Mouse (Mus musculus): ENCODE results near the gene Pank2. TPM values are rescaled to one million over a fixed set of nuclear protein-coding genes. Genes with fewer than 3 reads are reported as not detected.
"Not testable (repeated sequence)": the region's sequence is repeated elsewhere in the genome, so short reads cannot be mapped to it uniquely, and the experiment has no call there.

Pank2 gene
- polyA plus RNA-seq, 1 experiment, result 27.0 TPM

DNA sequence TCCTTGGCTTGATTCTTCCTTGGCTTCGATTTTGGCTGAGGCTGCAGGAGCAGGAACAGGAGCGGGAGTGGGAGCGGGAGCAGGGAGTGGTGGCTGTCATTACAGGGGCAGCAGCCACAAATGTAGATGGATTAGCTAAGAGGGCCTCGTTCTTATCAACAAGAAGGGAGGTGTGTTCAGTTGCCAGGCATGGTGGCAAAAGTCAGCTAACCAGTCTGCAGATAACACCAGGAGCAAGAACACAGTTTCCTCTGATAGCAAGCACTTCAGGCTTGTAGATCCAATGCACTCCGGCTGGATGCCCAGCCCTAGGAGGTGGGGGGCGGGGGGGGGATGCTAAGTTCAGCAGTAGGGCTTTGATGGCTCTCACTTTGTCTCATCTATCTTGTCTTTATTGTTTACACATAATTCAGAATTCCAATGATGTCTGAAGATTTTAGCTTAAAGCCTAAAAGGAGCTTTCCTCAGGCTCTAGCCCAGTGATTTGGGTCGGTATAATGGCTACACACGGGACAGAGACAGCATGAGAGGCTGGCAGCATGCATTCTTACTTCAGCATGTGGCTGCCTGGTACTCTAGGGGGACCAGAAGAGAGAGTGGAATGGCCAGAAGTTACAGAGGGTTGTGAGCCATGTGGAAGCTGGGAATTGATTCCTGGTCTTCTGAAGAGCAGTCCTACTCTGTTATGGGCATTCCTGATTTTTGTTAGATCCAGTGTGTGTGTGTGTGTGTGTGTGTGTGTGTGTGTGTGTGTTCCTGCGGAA, 1.6 kb upstream of the Pank2 start:
- no peak for DNase-seq (ENCODE audit: low spot score)

DNA sequence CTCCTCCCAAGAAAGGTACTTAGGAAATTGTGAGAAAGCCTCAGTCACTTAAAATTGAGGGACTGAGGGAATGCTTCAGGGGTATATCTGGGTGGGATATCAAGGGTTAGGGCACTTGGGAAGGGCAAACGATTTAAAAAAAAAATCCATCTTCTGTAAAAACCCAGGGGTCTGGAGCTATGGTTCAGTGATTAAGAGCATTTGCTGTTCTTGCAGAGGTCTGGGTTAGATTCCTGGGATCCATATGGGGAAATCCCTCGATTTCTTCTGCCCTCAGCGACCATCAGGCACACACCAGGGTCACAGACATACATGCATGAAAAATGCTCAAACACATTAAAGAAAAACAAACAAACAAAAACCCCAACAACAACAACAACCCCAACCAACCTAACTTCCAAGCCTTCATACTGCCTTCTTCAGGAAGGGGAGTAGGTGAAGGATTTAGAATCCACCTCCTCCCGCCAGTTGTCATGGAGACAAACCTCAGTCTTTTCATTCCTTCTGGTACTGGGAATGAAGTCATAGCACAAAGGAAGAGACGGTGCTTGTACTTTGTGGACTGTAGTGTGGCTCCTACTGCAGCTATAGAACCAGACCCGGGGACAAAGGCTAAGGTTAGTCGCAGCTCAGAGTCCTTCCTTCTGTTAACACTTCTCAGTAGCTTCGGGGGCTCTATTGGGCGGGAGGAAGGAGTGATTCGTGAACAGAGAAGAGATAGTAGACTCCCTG, 648 bp upstream of the Pank2 start:
- DNase-seq (ENCODE audit: low spot score), result no peak

DNA sequence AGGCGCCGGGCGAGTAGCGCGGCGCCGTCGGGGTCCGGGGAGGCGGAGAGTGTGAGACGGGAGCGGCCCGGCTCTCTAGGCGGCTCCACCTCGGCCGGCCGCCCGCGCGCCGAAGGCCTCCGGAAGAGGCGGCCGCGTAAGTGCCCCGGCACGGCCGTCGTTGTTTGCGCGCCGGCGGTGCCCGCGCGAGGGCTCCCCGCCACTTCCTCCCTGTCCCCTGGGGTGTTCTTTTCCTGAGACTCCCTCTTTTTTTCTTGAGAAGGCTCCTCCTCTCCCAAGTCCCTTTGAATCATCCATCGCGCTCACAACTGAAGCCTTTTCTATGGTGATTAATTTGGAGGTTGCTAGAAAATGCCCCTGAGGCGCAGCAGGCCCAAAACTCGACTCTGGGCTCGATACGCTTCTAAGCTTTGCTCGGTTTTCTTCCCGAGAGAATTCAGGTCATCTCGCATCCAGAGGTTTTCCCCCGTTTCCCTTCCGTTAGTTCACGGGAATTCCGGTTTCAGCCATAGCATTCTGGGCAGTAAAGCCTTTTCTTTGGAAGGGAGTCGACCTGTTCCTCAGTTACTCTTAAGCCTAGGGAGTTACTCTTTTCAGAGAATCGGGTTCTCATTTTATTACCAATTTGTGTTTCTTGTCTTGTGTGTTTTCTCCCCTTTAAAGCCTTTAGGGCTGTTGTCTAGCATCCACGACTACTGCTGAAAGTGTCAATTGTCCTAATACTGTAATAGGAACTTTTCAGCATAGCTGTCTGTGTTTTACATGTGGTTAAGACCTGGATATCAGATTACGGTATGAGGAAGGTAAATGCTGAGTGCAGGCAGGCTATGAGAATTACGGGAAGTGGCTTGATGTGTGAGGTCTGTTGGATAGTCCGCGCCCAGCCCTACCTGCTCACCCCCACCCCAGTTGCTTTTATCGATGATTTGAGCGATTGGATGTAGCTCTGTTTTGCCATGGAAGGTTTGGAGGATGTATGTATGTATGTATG, 680 bp downstream of the Pank2 start:
- DNase-seq (ENCODE audit: low spot score), result no peak

DNA sequence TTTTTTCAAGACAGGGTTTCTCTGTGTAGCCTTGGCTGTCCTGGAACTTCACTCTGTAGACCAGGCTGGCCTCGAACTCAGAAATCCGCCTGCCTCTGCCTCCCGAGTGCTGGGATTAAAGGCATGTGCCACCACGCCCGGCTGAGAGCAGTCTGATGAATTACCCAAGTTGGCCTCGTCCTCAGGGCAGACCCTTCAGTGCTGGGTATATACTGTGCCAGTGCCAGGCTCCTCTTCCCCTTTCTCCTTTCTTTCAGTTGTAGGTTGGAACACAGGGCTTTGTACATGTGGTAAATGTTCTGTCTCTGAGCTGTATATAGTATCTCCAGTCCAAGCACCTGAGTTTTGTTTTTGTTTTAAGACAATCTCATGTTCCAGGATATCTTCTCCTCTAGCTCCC, 1.7 kb downstream of the Pank2 start:
- no peak for DNase-seq (ENCODE audit: low spot score)

- DNase-seq (ENCODE audit: low spot score), result no peak
Observed at GRCm38 (mm10) chr2:131265056-131265455, 2.8 kb downstream of the Pank2 start.

GRCm38 (mm10) chr2:131275493-131275892, 13.2 kb downstream of the Pank2 start:
- no peak for DNase-seq (ENCODE audit: low spot score)

- DNase-seq (ENCODE audit: low spot score), result no peak
Observed at GRCm38 (mm10) chr2:131276722-131277121, 14.4 kb downstream of the Pank2 start.

GRCm38 (mm10) chr2:131281596-131281995, 19.3 kb downstream of the Pank2 start:
- no peak for DNase-seq (ENCODE audit: low spot score)

GRCm38 (mm10) chr2:131286276-131286675, 24.0 kb downstream of the Pank2 start:
- no peak for DNase-seq (ENCODE audit: low spot score)

DNA sequence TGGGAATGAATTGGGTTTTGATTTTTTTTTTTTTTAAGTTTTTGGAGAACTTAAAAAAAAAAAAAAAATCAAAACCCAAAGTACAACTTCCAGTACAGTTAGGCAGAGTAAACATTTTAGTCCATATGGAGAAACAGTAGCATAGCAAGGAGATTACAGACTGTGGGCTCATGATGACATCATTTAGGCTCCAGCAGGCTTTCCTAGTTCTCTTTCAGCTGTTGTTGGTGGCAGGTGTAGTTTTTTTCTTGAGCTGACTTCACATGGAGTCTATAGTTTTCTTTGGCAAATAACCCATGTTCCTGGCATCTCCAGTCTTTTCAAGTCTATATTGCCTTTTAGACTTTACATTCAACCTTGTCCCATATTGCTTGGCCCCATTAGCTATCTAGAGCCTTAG, 28.4 kb downstream of the Pank2 start:
- DNase-seq (ENCODE audit: low spot score), result no peak

GRCm38 (mm10) chr2:131296746-131297261, 34.5 kb downstream of the Pank2 start:
- DNase-seq (ENCODE audit: low spot score), result no peak

- DNase-seq (ENCODE audit: low spot score), result not testable (repeated sequence)
Observed at GRCm38 (mm10) chr2:131298674-131299073, 36.4 kb downstream of the Pank2 start.

- no peak for DNase-seq (ENCODE audit: low spot score)
Observed at GRCm38 (mm10) chr2:131300485-131300884, 38.2 kb downstream of the Pank2 start.

- DNase-seq (ENCODE audit: low spot score), result no peak
Observed at GRCm38 (mm10) chr2:131301635-131302034, 39.3 kb downstream of the Pank2 start.

- no peak for DNase-seq (ENCODE audit: low spot score)
Observed at GRCm38 (mm10) chr2:131304497-131304896, 42.2 kb downstream of the Pank2 start.

- not testable (repeated sequence) for DNase-seq (ENCODE audit: low spot score)
Observed at GRCm38 (mm10) chr2:131305226-131305625, 42.9 kb downstream of the Pank2 start.

DNA sequence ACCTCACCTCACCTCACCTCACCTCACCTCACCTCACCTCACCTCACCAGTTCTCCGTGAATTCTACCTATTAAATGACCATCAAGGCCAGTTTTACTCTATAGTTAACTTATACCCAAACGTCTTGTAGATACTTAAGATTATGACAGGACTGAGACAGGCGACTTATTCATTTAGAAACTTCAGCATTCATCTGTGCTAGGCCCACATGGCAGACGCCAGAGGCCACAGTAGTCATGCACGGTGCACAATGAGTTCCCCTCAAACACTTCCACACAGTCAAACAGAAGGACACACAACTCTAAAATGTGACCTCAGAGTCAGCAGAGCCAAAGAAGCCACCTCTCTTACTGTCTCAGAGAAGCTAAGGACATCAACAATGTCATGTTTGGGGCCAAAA, 45.1 kb downstream of the Pank2 start:
- no peak for DNase-seq (ENCODE audit: low spot score)

DNA sequence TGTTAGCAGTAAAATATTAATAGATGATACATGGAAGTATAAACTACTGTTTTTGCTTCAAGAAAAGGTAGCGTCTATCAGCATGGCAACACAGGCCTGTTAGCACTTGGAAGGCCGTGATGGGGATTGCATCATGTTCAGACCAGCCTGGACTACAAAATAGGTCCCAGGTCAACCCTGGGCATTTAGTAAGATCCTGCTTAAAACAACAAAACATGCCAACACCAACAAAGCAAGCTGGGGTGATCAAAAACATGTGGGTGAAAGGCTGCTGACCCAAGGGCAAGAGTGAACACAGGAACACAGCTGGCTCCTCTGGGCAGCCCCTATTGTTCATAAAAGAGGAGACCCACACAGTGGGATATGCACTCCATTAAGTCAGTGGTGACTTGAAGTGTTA, 45.5 kb downstream of the Pank2 start:
- no peak for DNase-seq (ENCODE audit: low spot score)

- no peak for DNase-seq (ENCODE audit: low spot score)
Observed at GRCm38 (mm10) chr2:131309296-131309695, 47.0 kb downstream of the Pank2 start.

DNA sequence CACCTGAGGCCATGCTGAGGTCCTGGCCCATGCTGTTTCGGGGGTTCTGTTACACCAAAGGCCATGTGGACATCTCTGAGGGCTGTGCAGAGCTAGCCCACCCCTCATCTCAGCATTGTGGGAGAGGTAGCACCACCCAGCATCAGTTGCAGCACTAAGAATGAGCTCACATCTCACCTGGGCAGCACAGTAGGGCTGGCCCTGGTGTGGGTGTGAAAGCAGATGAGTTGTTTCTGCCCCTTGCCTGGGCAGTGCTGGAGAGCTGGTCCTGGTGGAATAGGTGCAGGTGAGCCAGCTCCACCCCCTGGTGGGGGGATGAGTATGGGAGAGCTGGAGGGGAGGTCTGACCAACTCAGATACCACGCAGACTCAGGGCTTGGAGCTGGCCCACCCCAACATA, 53.9 kb downstream of the Pank2 start:
- no peak for DNase-seq (ENCODE audit: low spot score)

GRCm38 (mm10) chr2:131319401-131319800, 57.1 kb downstream of the Pank2 start:
- DNase-seq (ENCODE audit: low spot score), result no peak

GRCm38 (mm10) chr2:131321192-131321591, 58.9 kb downstream of the Pank2 start:
- not testable (repeated sequence) for DNase-seq (ENCODE audit: low spot score)
